Mouse (Mus musculus) NIH3T3 (cell line): ENCODE data around the gene Bad.
"Not testable (repeated sequence)": the region's sequence is repeated elsewhere in the genome, so short reads cannot be mapped to it uniquely, and the experiment has no call there.

ENCODE experiments used
- DNase-seq: peaks from one replicate; pipeline ENCODE4 v3.0.0-alpha.2; 2012; ENCODE audit warnings: low read depth

Gene Bad

GRCm38 (mm10) chr19:6985300-6985699, 43.6 kb downstream of the Bad start:
- no peak for DNase-seq

GRCm38 (mm10) chr19:6985951-6986708, 44.5 kb downstream of the Bad start:
- no peak for DNase-seq

- peak; percentile 78 for DNase-seq
These were observed 45.6 kb downstream of the Bad start, which contains the start of gene Vegfb for GRCm38 (mm10) chr19:6987061-6987903. Gene Vegfb (minus strand): TSS chr19:6987651.

DNA sequence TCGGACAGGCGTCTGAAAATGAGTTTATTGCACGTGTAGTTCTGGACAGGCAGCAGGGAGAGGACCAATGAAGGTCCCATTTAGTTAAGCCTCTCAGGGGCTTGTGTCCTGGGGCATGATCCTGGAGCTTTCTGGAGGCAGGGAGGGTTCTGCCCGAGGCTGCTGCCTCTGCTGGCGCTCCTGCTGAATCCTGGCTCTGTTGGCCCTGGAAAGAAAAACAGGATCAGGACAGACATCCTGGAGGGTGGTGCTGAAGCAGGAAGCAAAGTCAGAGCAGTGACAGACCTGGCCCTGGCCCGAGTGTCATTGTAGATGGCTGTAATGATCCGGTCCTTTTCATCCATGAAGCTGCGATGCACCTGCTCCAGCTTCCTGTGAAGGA, 46.2 kb downstream of the Bad start:
- no peak for DNase-seq

GRCm38 (mm10) chr19:6989251-6989650, 47.6 kb downstream of the Bad start:
- DNase-seq = no peak

GRCm38 (mm10) chr19:6990712-6991111, 49.1 kb downstream of the Bad start:
- DNase-seq = no peak

- DNase-seq = not testable (repeated sequence)
These were observed 49.5 kb downstream of the Bad start for GRCm38 (mm10) chr19:6991166-6991565.

DNA sequence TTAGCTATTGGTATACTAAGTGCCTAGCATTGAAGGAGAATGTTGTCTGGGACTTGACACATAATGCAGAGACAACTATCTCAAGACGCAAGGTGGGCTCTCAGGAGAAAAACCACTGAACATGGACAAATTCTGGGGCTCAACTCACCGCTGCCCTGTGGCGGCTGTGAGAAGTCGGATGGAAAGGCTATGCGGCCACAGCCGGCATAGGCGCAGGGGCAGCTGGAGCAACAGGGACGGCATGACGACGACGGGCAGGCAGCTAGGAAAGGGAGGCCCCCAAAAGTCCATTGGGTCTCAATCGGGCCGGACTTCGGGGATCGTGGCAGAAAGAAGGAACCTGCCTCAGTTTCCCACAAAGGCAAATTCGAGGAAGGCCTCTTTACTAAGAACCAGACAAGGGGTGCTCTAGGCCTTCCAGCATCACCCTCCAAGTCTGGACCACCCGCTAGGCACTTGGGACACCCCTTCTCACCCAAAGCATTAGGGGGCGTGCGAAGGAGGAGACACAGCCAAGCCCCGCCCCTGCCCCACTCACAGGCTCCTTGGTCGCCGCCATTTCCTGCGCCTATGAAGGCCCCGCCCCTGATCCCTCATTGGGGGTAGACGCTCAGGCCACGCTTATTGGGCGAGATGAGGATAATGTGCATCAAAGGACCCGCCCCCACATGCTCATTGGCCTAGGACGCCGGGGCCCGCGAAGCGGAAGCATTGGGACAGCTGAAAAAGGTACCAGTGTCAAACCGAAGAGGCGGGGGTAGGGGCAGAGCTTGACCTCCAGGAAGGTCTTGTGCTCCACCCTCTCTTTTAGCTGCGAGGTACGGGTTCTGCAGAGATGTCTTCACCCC, 50.6 kb downstream of the Bad start, which contains the start of gene Dnajc4:
Dnajc4 (minus strand) TSS at position 562 of the 848 bp plus-strand sequence.
- peak; percentile 98 for DNase-seq

GRCm38 (mm10) chr19:6993011-6993770, 51.5 kb downstream of the Bad start:
- DNase-seq = no peak

GRCm38 (mm10) chr19:6994002-6994401, 52.3 kb downstream of the Bad start:
- no peak for DNase-seq

DNA sequence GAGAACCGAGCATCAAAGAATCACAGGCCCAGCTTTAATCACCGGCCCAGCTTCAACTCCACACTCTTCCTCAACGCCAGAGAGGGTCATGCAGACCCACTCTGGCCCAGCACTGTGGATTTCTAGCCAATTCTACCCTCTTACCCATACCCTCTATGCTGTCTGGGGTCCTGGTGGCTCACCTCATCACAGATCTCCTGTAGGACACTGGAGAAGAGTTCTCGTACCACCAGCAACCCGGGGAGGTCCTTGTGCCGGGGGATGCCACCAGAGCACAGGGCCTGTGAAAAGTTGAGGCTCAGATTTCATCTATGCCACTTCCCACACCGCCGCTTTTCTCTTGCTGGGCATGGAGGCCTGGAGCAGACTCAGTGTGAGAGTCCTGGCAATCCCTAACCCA, 52.8 kb downstream of the Bad start:
- DNase-seq = no peak

GRCm38 (mm10) chr19:6995255-6995991, 53.8 kb downstream of the Bad start:
- no peak for DNase-seq

DNA sequence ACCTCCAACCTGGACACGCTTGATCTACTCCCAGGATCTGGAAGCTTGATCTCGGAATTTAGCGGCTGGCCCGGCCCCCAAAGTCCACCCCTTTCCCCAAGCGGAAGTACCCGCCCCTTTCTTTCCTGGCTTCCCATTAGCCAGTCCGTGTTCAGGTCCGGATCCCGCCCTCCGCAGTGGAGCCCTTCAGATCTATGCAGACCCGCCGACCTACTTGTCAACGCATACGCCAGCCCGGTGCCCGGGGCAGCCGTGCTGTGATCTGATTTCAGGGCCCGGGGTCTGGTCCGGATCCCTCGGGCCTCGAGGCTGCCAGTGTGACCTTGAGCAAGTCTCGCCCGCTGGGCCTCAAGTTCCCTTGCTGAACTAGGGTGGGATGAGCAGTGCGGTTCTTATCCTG, 54.3 kb downstream of the Bad start, which contains the start of the genes Nudt22 and Trpt1:
Nudt22 (minus strand) TSS at position 112 of the 400 bp plus-strand sequence.
Trpt1 (plus strand) TSS at position 126 of the 400 bp plus-strand sequence.
- peak; percentile 92 for DNase-seq

- no peak for DNase-seq
These were observed 56.1 kb downstream of the Bad start for GRCm38 (mm10) chr19:6997721-6998290.

GRCm38 (mm10) chr19:6999360-7000063, 57.9 kb downstream of the Bad start:
- no peak for DNase-seq
